Mouse (Mus musculus): ENCODE results near the gene Rtl10. TPM values are rescaled to one million over a fixed set of nuclear protein-coding genes. Genes with fewer than 3 reads are reported as not detected.

The Rtl10 gene
- total RNA-seq, 2 experiments from 2014 or later = 3.6 to 4.6 TPM

- intact Hi-C loops (cut with DNase I) = no loop called here
- no peak for DNase-seq
These were observed 38.8 kb downstream of the Rtl10 start for GRCm38 (mm10) chr16:18537407-18537990.

GRCm38 (mm10) chr16:18539281-18539680 lies 40.6 kb downstream of the Rtl10 start:
- intact Hi-C loops (cut with DNase I) = no loop called here
- DNase-seq = no peak

GRCm38 (mm10) chr16:18543151-18543829 lies 44.6 kb downstream of the Rtl10 start:
- DNase-seq = no peak
- intact Hi-C loops (cut with DNase I) = no loop called here

- no peak for DNase-seq
- intact Hi-C loops (cut with DNase I) = no loop called here
These were observed 49.2 kb downstream of the Rtl10 start for GRCm38 (mm10) chr16:18547891-18548290.

Other genes with a start within 250 kb of the Rtl10 start
- not detected for gene Gm49776, start 240.6 kb upstream of the Rtl10 start, total RNA-seq (2021)
- 10 to 100 TPM; 12.7 to 14.6 TPM for gene Dgcr8, start 209.7 kb upstream of the Rtl10 start, total RNA-seq (2021)
- 100 to 1,000 TPM; 152 to 177 TPM for gene Tango2, start 150.8 kb upstream of the Rtl10 start, total RNA-seq (2021)
- gene Arvcf, start 150.7 kb upstream of the Rtl10 start, total RNA-seq (2021) = 10 to 100 TPM; 21.1 to 25.6 TPM
- gene Txnrd2, start 72.5 kb upstream of the Rtl10 start, total RNA-seq (2021) = 10 to 100 TPM; 41.0 to 42.8 TPM
- 100 to 1,000 TPM; 130 to 150 TPM for gene Comt, start 72.0 kb upstream of the Rtl10 start, total RNA-seq (2021)
- 1 to 10 TPM; 5.2 to 5.4 TPM for gene Gnb1l, start 188 bp upstream of the Rtl10 start, total RNA-seq (2021)
- 1 to 10 TPM in 1 of 2 experiments, under 1 TPM in 1; 0.51 to 2.2 TPM for gene Tbx1, start 91.8 kb downstream of the Rtl10 start, total RNA-seq (2021)
- gene Gp1bb, start 123.5 kb downstream of the Rtl10 start, total RNA-seq (2021) = 1 to 10 TPM; 1.2 TPM
- gene Gm49601, start 127.5 kb downstream of the Rtl10 start, total RNA-seq (2021) = 1 to 10 TPM in 1 of 2 experiments, under 1 TPM in 1; 0.60 to 1.6 TPM
- 1 to 10 TPM; 3.7 to 3.8 TPM for gene Sept5, start 131.1 kb downstream of the Rtl10 start, total RNA-seq (2021)

Data from heart, postnatal 36 days (tissue).